Mouse (Mus musculus): ENCODE measurements around the gene 2310046K23Rik. TPM values are rescaled to one million over a fixed set of nuclear protein-coding genes. Genes with fewer than 3 reads are reported as not detected.

The 2310046K23Rik gene
- polyA plus RNA-seq (2015; fragmentation: Nextera tagmentation; extraction: Ambion mirVana) = not detected in 2 replicates

GRCm38 (mm10) chr3:92534411-92534810 is at the start of gene 2310046K23Rik:
Gene 2310046K23Rik (minus strand): TSS chr3:92534511.

GRCm38 (mm10) chr3:92573449-92574041 is 39.2 kb upstream of the 2310046K23Rik start, which contains the start of gene Ivl:
Gene Ivl (minus strand): TSS chr3:92573735.

GRCm38 (mm10) chr3:92500393-92500792 is 33.9 kb downstream of the 2310046K23Rik start, which contains the start of gene Sprr4:
Gene Sprr4 (minus strand): TSS chr3:92500493.

GRCm38 (mm10) chr3:92485863-92486262 is 48.4 kb downstream of the 2310046K23Rik start, which contains the start of gene Sprr1a:
Gene Sprr1a (minus strand): TSS chr3:92485895.

Other genes starting within 250 kb of the 2310046K23Rik start
- not detected in 2 replicates for gene Sprr2a3, start 249.1 kb downstream of the 2310046K23Rik start, polyA plus RNA-seq (2015; fragmentation: Nextera tagmentation; extraction: Ambion mirVana)
- not detected in 2 replicates for gene Sprr2b, start 217.9 kb downstream of the 2310046K23Rik start, polyA plus RNA-seq (2015; fragmentation: Nextera tagmentation; extraction: Ambion mirVana)
- not detected in 2 replicates for gene Sprr2d, start 195.4 kb downstream of the 2310046K23Rik start, polyA plus RNA-seq (2015; fragmentation: Nextera tagmentation; extraction: Ambion mirVana)
- gene Sprr2e, start 182.4 kb downstream of the 2310046K23Rik start, polyA plus RNA-seq (2015; fragmentation: Nextera tagmentation; extraction: Ambion mirVana) = not detected in 2 replicates
- gene Sprr2f, start 169.3 kb downstream of the 2310046K23Rik start, polyA plus RNA-seq (2015; fragmentation: Nextera tagmentation; extraction: Ambion mirVana) = not detected in 2 replicates
- gene Sprr2h, start 148.8 kb downstream of the 2310046K23Rik start, polyA plus RNA-seq (2015; fragmentation: Nextera tagmentation; extraction: Ambion mirVana) = not detected in 2 replicates
- not detected in 2 replicates for gene Sprr2i, start 126.5 kb downstream of the 2310046K23Rik start, polyA plus RNA-seq (2015; fragmentation: Nextera tagmentation; extraction: Ambion mirVana)
- gene Sprr2j-ps, start 116.4 kb downstream of the 2310046K23Rik start, polyA plus RNA-seq (2015; fragmentation: Nextera tagmentation; extraction: Ambion mirVana) = not detected in 2 replicates
- gene Gm9774, start 105.1 kb downstream of the 2310046K23Rik start, polyA plus RNA-seq (2015; fragmentation: Nextera tagmentation; extraction: Ambion mirVana) = 6.8 and 7.6 TPM in 2 replicates
- not detected in 2 replicates for gene Sprr2k, start 101.9 kb downstream of the 2310046K23Rik start, polyA plus RNA-seq (2015; fragmentation: Nextera tagmentation; extraction: Ambion mirVana)
- gene Sprr1b, start 95.7 kb downstream of the 2310046K23Rik start, polyA plus RNA-seq (2015; fragmentation: Nextera tagmentation; extraction: Ambion mirVana) = not detected in 2 replicates
- 0.11 TPM in 1 of 2 replicates, not detected in the other for gene Sprr3, start 75.8 kb downstream of the 2310046K23Rik start, polyA plus RNA-seq (2015; fragmentation: Nextera tagmentation; extraction: Ambion mirVana)
- 0.17 TPM in 1 of 2 replicates, not detected in the other for gene Sprr1a, start 48.6 kb downstream of the 2310046K23Rik start, polyA plus RNA-seq (2015; fragmentation: Nextera tagmentation; extraction: Ambion mirVana)
- not detected in 2 replicates for gene Sprr4, start 34.0 kb downstream of the 2310046K23Rik start, polyA plus RNA-seq (2015; fragmentation: Nextera tagmentation; extraction: Ambion mirVana)
- 0.12 and 0.19 TPM in 2 replicates for gene Ivl, start 39.2 kb upstream of the 2310046K23Rik start, polyA plus RNA-seq (2015; fragmentation: Nextera tagmentation; extraction: Ambion mirVana)
- gene Smcp, start 54.5 kb upstream of the 2310046K23Rik start, polyA plus RNA-seq (2015; fragmentation: Nextera tagmentation; extraction: Ambion mirVana) = not detected in 2 replicates
- not detected in 2 replicates for gene 2210017I01Rik, start 73.0 kb upstream of the 2310046K23Rik start, polyA plus RNA-seq (2015; fragmentation: Nextera tagmentation; extraction: Ambion mirVana)
- not detected in 2 replicates for gene Lce6a, start 87.1 kb upstream of the 2310046K23Rik start, polyA plus RNA-seq (2015; fragmentation: Nextera tagmentation; extraction: Ambion mirVana)
- not detected in 2 replicates for gene Lce1a1, start 113.8 kb upstream of the 2310046K23Rik start, polyA plus RNA-seq (2015; fragmentation: Nextera tagmentation; extraction: Ambion mirVana)
- gene Lce1b, start 122.4 kb upstream of the 2310046K23Rik start, polyA plus RNA-seq (2015; fragmentation: Nextera tagmentation; extraction: Ambion mirVana) = not detected in 2 replicates
- not detected in 2 replicates for gene Lce1a2, start 135.8 kb upstream of the 2310046K23Rik start, polyA plus RNA-seq (2015; fragmentation: Nextera tagmentation; extraction: Ambion mirVana)
- gene Lce1c, start 144.7 kb upstream of the 2310046K23Rik start, polyA plus RNA-seq (2015; fragmentation: Nextera tagmentation; extraction: Ambion mirVana) = 0.17 TPM in 1 of 2 replicates, not detected in the other
- gene Lce1d, start 152.7 kb upstream of the 2310046K23Rik start, polyA plus RNA-seq (2015; fragmentation: Nextera tagmentation; extraction: Ambion mirVana) = not detected in 2 replicates
- gene Lce1e, start 174.6 kb upstream of the 2310046K23Rik start, polyA plus RNA-seq (2015; fragmentation: Nextera tagmentation; extraction: Ambion mirVana) = not detected in 2 replicates
- not detected in 2 replicates for gene Lce1f, start 185.8 kb upstream of the 2310046K23Rik start, polyA plus RNA-seq (2015; fragmentation: Nextera tagmentation; extraction: Ambion mirVana)
- not detected in 2 replicates for gene Gm38119, start 204.6 kb upstream of the 2310046K23Rik start, polyA plus RNA-seq (2015; fragmentation: Nextera tagmentation; extraction: Ambion mirVana)
- gene Lce1g, start 217.8 kb upstream of the 2310046K23Rik start, polyA plus RNA-seq (2015; fragmentation: Nextera tagmentation; extraction: Ambion mirVana) = not detected in 2 replicates
- not detected in 2 replicates for gene Lce1h, start 230.6 kb upstream of the 2310046K23Rik start, polyA plus RNA-seq (2015; fragmentation: Nextera tagmentation; extraction: Ambion mirVana)
- gene Lce1i, start 244.4 kb upstream of the 2310046K23Rik start, polyA plus RNA-seq (2015; fragmentation: Nextera tagmentation; extraction: Ambion mirVana) = not detected in 2 replicates

All from spleen, postnatal 0 days (tissue).